Mouse (Mus musculus) CH12.LX (cell line): ENCODE data around the gene Trex1. TPM values are rescaled to one million over a fixed set of nuclear protein-coding genes. Genes with fewer than 3 reads are reported as not detected.

Experiments used
- DNase-seq: peaks from one replicate; pipeline ENCODE4 v3.0.0-alpha.2; 2013; ENCODE audit errors: extremely low read depth
- H3K27ac ChIP-seq: 2 replicates; pipeline ENCODE4 v1.5.1; 2012; ENCODE audit warnings: low read depth, mild to moderate bottlenecking, control low read depth, moderate library complexity; ENCODE audit not compliant: insufficient read depth
- H3K27me3 ChIP-seq: replicated peaks from 2 replicates; pipeline ENCODE3; 2012; ENCODE audit warnings: inconsistent platforms
- H3K36me3 ChIP-seq, 2 experiments: replicated peaks in 1 of 2; 2 replicates each; pipeline versions ENCODE3 to v1.6.1; 2012; ENCODE audit warnings: inconsistent platforms in 1 of 2, low read length in 1 of 2, mild to moderate bottlenecking in 1 of 2, mixed read lengths in 1 of 2, moderate library complexity in 1 of 2; ENCODE audit not compliant: control insufficient read depth in 1 of 2, insufficient read depth in 1 of 2
- H3K4me1 ChIP-seq, 2 experiments: 2 replicates each; pipeline ENCODE4 v1.6.1; 2012; ENCODE audit warnings: inconsistent platforms in 1 of 2, moderate library complexity in 1 of 2; ENCODE audit not compliant: insufficient read depth in 2 of 2, control insufficient read depth in 1 of 2
- H3K4me2 ChIP-seq: 2 replicates; pipeline ENCODE4 v1.6.1; 2012; ENCODE audit warnings: low read depth, mild to moderate bottlenecking, control low read depth; ENCODE audit not compliant: poor library complexity, insufficient read depth, severe bottlenecking
- H3K4me3 ChIP-seq, 3 experiments: fragments of 150-350 bp in 1 of 3; sonication (generic) in 1 of 3; replicated peaks in 1 of 3; 2 replicates each; pipeline versions ENCODE3 to v1.5.1; 2011 to 2012; ENCODE audit warnings: low read depth in 2 of 3, low read length in 2 of 3, mild to moderate bottlenecking in 2 of 3, moderate library complexity in 2 of 3, control low read depth in 1 of 3, improper control_type of control experiment in 1 of 3, inconsistent platforms in 1 of 3, mixed read lengths in 1 of 3; ENCODE audit not compliant: poor library complexity in 1 of 3
- H3K79me2 ChIP-seq: replicated peaks from 2 replicates; pipeline ENCODE4 v1.6.1; 2012; ENCODE audit warnings: mild to moderate bottlenecking, moderate library complexity; ENCODE audit not compliant: control insufficient read depth, poor library complexity, insufficient read depth, severe bottlenecking; ENCODE audit errors: extremely low read depth
- H3K9ac ChIP-seq: 2 replicates; pipeline ENCODE4 v1.6.1; 2012; ENCODE audit warnings: low read depth, mild to moderate bottlenecking, control low read depth, moderate library complexity; ENCODE audit not compliant: insufficient read depth
- H3K9me3 ChIP-seq: replicated peaks from 2 replicates; pipeline ENCODE3; 2012; ENCODE audit warnings: low read length, inconsistent platforms, mixed read lengths
- BHLHE40 ChIP-seq: IDR thresholded peaks from 2 replicates; pipeline ENCODE4 v1.6.1; 2011; ENCODE audit warnings: mild to moderate bottlenecking, low read depth, low read length, improper control_type of control experiment
- CHD1 ChIP-seq: IDR thresholded peaks from 2 replicates; pipeline ENCODE4 v1.6.1; 2012; ENCODE audit warnings: low read depth, low read length, improper control_type of control experiment, inconsistent platforms
- E2F4 ChIP-seq: IDR thresholded peaks from 2 replicates; pipeline ENCODE4 v1.6.1; 2011; ENCODE audit warnings: low read depth, low read length, improper control_type of control experiment; ENCODE audit not compliant: insufficient replicate concordance
- ELF1 ChIP-seq: IDR thresholded peaks from 2 replicates; pipeline ENCODE4 v1.6.1; 2014; ENCODE audit warnings: low read depth, mild to moderate bottlenecking, inconsistent platforms, low read length, improper control_type of control experiment
- EP300 ChIP-seq: IDR thresholded peaks from 2 replicates; pipeline ENCODE4 v1.6.1; 2011; ENCODE audit warnings: low read length, improper control_type of control experiment
- GABPA ChIP-seq: IDR thresholded peaks from 2 replicates; pipeline ENCODE4 v1.6.1; 2012; ENCODE audit warnings: low read depth, low read length, improper control_type of control experiment, inconsistent platforms; ENCODE audit not compliant: insufficient replicate concordance
- JUN ChIP-seq: IDR thresholded peaks from 2 replicates; pipeline ENCODE4 v1.6.1; 2011; ENCODE audit warnings: low read depth, mild to moderate bottlenecking, low read length, improper control_type of control experiment, moderate library complexity; ENCODE audit not compliant: insufficient read depth
- JUND ChIP-seq: conservative IDR thresholded peaks from 2 replicates; pipeline ENCODE4 v1.6.1; 2011; ENCODE audit warnings: low read depth, low read length, improper control_type of control experiment
- MAX ChIP-seq: IDR thresholded peaks from 2 replicates; pipeline ENCODE4 v1.6.1; 2011; ENCODE audit warnings: low read length, improper control_type of control experiment
- NELFE ChIP-seq: IDR thresholded peaks from 2 replicates; pipeline ENCODE4 v1.6.1; 2011; ENCODE audit warnings: low read depth, low read length, improper control_type of control experiment
- NRF1 ChIP-seq: IDR thresholded peaks from 2 replicates; pipeline ENCODE4 v1.6.1; 2014; ENCODE audit warnings: low read depth, mild to moderate bottlenecking, inconsistent platforms, low read length, improper control_type of control experiment, moderate library complexity
- PAX5 ChIP-seq: IDR thresholded peaks from 2 replicates; pipeline ENCODE4 v1.6.1; 2012; ENCODE audit warnings: low read length, inconsistent platforms, mixed read lengths
- POLR2A ChIP-seq: IDR thresholded peaks from 2 replicates; pipeline ENCODE4 v1.6.1; 2011; ENCODE audit warnings: low read depth, mild to moderate bottlenecking, improper control_type of control experiment, low read length
- RAD21 ChIP-seq: IDR thresholded peaks from 2 replicates; pipeline ENCODE4 v1.6.1; 2011; ENCODE audit warnings: low read depth, mild to moderate bottlenecking, low read length, improper control_type of control experiment, moderate library complexity
- RCOR1 ChIP-seq: conservative IDR thresholded peaks from 2 replicates; pipeline ENCODE4 v1.6.1; 2012; ENCODE audit warnings: low read depth, mild to moderate bottlenecking, inconsistent platforms, low read length, improper control_type of control experiment
- TCF12 ChIP-seq: IDR thresholded peaks from 2 replicates; pipeline ENCODE4 v1.6.1; 2014; ENCODE audit warnings: low read depth, mild to moderate bottlenecking, inconsistent platforms, low read length, improper control_type of control experiment
- UBTF ChIP-seq: IDR thresholded peaks from 2 replicates; pipeline ENCODE4 v1.6.1; 2012; ENCODE audit warnings: low read depth, mild to moderate bottlenecking, inconsistent platforms, low read length, improper control_type of control experiment, moderate library complexity
- USF2 ChIP-seq: conservative IDR thresholded peaks from 2 replicates; pipeline ENCODE4 v1.6.1; 2011; ENCODE audit warnings: low read depth, low read length, improper control_type of control experiment
- ZC3H11A ChIP-seq: IDR thresholded peaks from 2 replicates; pipeline ENCODE4 v1.6.1; 2012; ENCODE audit warnings: low read depth, mild to moderate bottlenecking, inconsistent platforms, low read length, improper control_type of control experiment
- ZMIZ1 ChIP-seq: IDR thresholded peaks from 2 replicates; pipeline ENCODE4 v1.6.1; 2012; ENCODE audit warnings: low read depth, mild to moderate bottlenecking, inconsistent platforms, low read length, improper control_type of control experiment
- ZNF384 ChIP-seq: IDR thresholded peaks from 2 replicates; pipeline ENCODE4 v1.6.1; 2012; ENCODE audit warnings: low read depth, low read length, improper control_type of control experiment, inconsistent platforms
- dilution Hi-C: fragments of 300-500 bp; cut with MboI; formaldehyde crosslinking; loops from 2 replicates; pipeline ENCODE4 v1.14.3; 2020; ENCODE audit warnings: low sequenced_read_pairs; ENCODE audit not compliant: extremely low pct_unique_long_range_greater_than_20kb, extremely low pct_ligation_motif_present
- in situ Hi-C: fragments of 300-500 bp; cut with MboI; formaldehyde crosslinking; loops from 3 replicates; pipeline ENCODE4 v1.14.3; 2019; ENCODE audit warnings: low sequenced_read_pairs, low pct_ligation_motif_present, low pct_unique_long_range_greater_than_20kb, mixed read lengths
- polyA plus RNA-seq: library from polyadenylated mRNA; unstranded; fragments of >175 nt; gene quantifications from 2 replicates; pipeline ENCODE4 v1.2.1, GENCODE M21; 2012; ENCODE audit warnings: low read depth; ENCODE audit not compliant: insufficient read length
- total RNA-seq, 2 experiments: library from RNA; depleted of rRNA; stranded (reverse); fragments of 300-350 nt in 1 of 2; fragments of >200 nt in 1 of 2; gene quantifications; 2 replicates each; pipeline ENCODE4 v1.2.3; 2012 to 2014

Gene Trex1
- total and polyA plus RNA-seq, 3 experiments: 20.8 to 22.9 (median 21.1) TPM

- in situ Hi-C loops (no loop called here), dilution Hi-C loops (no loop called here)
- H3K4me1 ChIP-seq: no peaks in the 10 kb centered on the region
- H3K9ac ChIP-seq: no peak overlapping the region
- H3K4me2 ChIP-seq: no peak overlapping the region
- no peaks in the 10 kb centered on the region for H3K79me2 ChIP-seq
- no peak overlapping the region for H3K27ac ChIP-seq
- no peak overlapping the region for H3K4me3 ChIP-seq
- no peaks in the 10 kb centered on the region for H3K9me3 ChIP-seq
- peaks cover 97% of the 10 kb centered on the region for H3K27me3 ChIP-seq
- no peaks in the 10 kb centered on the region for H3K36me3 ChIP-seq
- no peak for DNase-seq
- TF ChIP-seq BHLHE40: no peak
- no peak for TF ChIP-seq JUND
- no peak for TF ChIP-seq ZMIZ1
- no peak for TF ChIP-seq RCOR1
- no peak for TF ChIP-seq PAX5
- TF ChIP-seq ELF1: no peak
- no peak for TF ChIP-seq MAX
- TF ChIP-seq ZNF384: no peak
- TF ChIP-seq, all 38 proteins: peak for 0
Measured at GRCm38 (mm10) chr9:109107341-109107740, 47.8 kb upstream of the Trex1 start.

GRCm38 (mm10) chr9:109105648-109106047 lies 46.1 kb upstream of the Trex1 start:
- Histone ChIP-seq H3K79me2 (no peaks in the 10 kb centered on the region), H3K4me2 (no peak overlapping the region), H3K4me3 (no peak overlapping the region), H3K36me3 (no peaks in the 10 kb centered on the region), H3K9ac (no peak overlapping the region), H3K27me3 (peaks cover 95% of the 10 kb centered on the region), H3K4me1 (no peaks in the 10 kb centered on the region), H3K9me3 (no peaks in the 10 kb centered on the region), H3K27ac (no peak overlapping the region)
- DNase-seq: no peak
- in situ Hi-C loops (no loop called here), dilution Hi-C loops (no loop called here)
- TF ChIP-seq MAX (no peak), ZNF384 (no peak), USF2 (no peak), NRF1 (no peak), JUN (no peak), ZC3H11A (no peak), POLR2A (no peak), UBTF (no peak), BHLHE40 (no peak), EP300 (no peak), GABPA (no peak), RAD21 (no peak), TCF12 (no peak), CHD1 (no peak), NELFE (no peak), E2F4 (no peak), ZMIZ1 (no peak)
